Mouse (Mus musculus): ENCODE results near the gene Ino80b. TPM values are rescaled to one million over a fixed set of nuclear protein-coding genes. Genes with fewer than 3 reads are reported as not detected.
A peak's percentile ranks its signal among the peaks of the same experiment; 100 is the strongest.

The Ino80b gene
- polyA plus RNA-seq, 1 experiment from 2014 or later: 18.7 TPM

DNA sequence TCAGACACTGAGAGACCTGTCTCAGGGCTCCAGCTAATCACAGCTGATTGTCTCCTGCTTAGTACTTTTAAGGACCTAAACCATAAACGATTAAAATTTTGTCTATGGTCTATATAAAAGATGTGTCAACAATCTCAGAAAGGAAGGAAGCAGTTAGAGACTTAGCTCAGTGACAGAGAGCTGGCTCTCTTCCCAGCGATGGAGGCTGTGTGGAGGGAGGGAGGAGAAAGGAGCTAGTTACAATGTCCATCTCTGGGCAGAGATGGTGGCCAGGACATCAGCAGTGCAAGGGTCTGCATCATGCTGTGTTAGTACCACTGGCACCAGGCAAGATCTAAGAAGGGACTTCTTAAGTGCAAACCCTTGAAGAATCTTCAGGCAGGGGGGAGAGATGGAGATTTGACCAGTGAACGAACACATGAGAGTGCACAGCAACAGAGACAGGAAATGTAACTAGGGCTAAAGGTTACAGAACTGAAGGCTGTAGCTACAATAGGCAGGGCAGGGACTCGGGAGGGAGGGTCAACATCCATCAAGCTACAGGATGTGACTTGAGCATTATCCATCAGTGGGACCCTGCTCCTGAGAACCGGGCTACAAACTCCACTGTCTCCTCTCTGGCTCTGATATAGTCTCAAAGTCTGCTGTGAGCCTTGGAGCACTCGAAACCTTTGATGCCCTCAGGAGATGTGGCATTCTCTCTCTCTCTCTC is 32.7 kb downstream of the Ino80b start:
- H3K27me3 ChIP-seq (replicated peaks): peaks cover 29% of the 10 kb centered on the region
- 39% methylated on average over 6 of the region's 6 CpGs for WGBS

DNA sequence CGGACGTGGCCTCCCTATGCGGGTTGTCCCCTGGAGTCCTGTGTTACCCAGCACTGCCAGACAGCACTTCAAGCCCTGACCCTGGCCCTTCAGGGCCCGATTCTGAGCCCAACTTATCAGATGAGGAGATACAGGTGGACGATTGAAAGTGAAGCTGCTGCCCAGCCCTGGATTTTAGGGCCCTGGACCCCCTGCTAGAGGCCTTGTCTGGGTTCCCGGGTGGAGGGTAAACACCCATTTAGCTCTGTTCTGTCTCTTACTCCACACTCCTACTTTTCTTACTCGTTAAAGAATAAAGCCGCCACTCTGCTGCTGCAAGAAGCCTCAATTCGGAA is 37.3 kb downstream of the Ino80b start:
- Histone ChIP-seq H3K4me1 (peaks cover 16% of the 10 kb centered on the region), H3K4me3 (0 out of 2 replicates have a peak overlapping the region, but pooled peaks have one; percentile 16), H3K36me3 (no peaks in the 10 kb centered on the region), H3K9ac (no peak overlapping the region), H3K27ac (no peak overlapping the region), H3K4me2 (replicated peaks) (peak overlapping the region; percentile 45), H3K9me3 (no peaks in the 10 kb centered on the region), H3K27me3 (replicated peaks) (peaks cover 75% of the 10 kb centered on the region)
- no peak for ATAC-seq (ENCODE audit: low FRiP score, low read depth)
- WGBS: 6% methylated on average over 9 of the region's 9 CpGs

More for the DNA sequence above, 32.7 kb downstream of the Ino80b start:
- Histone ChIP-seq H3K4me1 (peaks cover 2% of the 10 kb centered on the region), H3K36me3 (no peaks in the 10 kb centered on the region), H3K27ac (no peak overlapping the region), H3K4me2 (replicated peaks) (no peak overlapping the region), H3K4me3 (no peak overlapping the region), H3K9me3 (no peaks in the 10 kb centered on the region), H3K9ac (no peak overlapping the region)
- no peak for ATAC-seq (ENCODE audit: low FRiP score, low read depth)

DNA sequence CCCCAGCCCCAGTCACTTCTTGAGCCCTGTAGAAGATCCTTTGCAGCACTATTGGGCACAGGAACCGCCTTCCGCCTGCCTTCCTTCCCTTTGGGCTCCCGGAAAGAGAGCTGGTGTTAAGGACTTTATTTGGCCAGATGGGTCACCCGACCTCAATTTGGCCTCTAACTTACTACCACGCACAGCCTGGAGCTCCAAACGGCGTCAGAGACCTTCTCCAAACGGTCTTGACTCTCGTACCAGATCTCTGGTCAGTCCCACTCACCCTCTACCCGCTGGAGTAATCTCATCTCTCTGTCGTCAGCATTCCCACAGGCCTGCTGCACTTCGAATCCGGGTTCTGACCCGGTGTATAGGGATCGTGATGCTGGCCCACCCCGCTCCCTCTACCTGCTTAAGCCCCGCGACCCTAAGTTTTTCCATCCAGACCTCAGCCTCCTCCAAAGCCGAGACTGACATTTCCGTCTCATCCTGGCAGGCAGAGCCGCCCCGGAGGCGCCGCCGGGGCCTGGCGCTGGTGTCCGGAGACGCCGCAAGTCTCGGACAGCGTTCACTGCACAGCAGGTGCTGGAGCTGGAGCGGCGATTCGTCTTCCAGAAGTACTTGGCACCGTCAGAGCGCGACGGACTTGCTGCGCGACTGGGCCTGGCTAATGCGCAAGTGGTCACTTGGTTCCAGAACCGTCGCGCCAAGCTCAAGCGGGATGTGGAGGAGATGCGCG is 37.9 kb downstream of the Ino80b start:
- peak overlapping the region; percentile 16 for H3K4me3 ChIP-seq
- 2% methylated on average over 47 of the region's 47 CpGs for WGBS
- H3K27me3 ChIP-seq (replicated peaks): peaks cover 80% of the 10 kb centered on the region
- no peak for ATAC-seq (ENCODE audit: low FRiP score, low read depth)
- no peaks in the 10 kb centered on the region; the same call in 1 of the 2 replicates for H3K36me3 ChIP-seq
- no peak overlapping the region for H3K27ac ChIP-seq
- H3K4me1 ChIP-seq: peaks cover 16% of the 10 kb centered on the region
- peak overlapping the region; percentile 45 for H3K4me2 ChIP-seq (replicated peaks)
- H3K9me3 ChIP-seq: no peaks in the 10 kb centered on the region
- H3K9ac ChIP-seq: no peak overlapping the region

GRCm38 (mm10) chr6:83086121-83087035 is 38.9 kb downstream of the Ino80b start, which contains the start of gene Lbx2:
Lbx2 (plus strand) TSS chr6:83086367.
- H3K9ac ChIP-seq: 0 out of 2 replicates have a peak within 1 kb of the TSS, but pooled peaks have one; percentile 17
- no peak within 1 kb of the TSS for H3K4me3 ChIP-seq

GRCm38 (mm10) chr6:83084477-83084876 is 40.8 kb downstream of the Ino80b start:
- H3K27ac ChIP-seq: no peak overlapping the region
- 7% methylated on average over 6 of the region's 6 CpGs for WGBS
- peaks cover 22% of the 10 kb centered on the region for H3K4me1 ChIP-seq
- H3K9me3 ChIP-seq: no peaks in the 10 kb centered on the region
- H3K9ac ChIP-seq: no peak overlapping the region
- ATAC-seq (ENCODE audit: low FRiP score, low read depth): no peak
- peaks cover 12% of the 10 kb centered on the region for H3K36me3 ChIP-seq
- H3K27me3 ChIP-seq (replicated peaks): peaks cover 72% of the 10 kb centered on the region
- no peak overlapping the region for H3K4me2 ChIP-seq (replicated peaks)
- H3K4me3 ChIP-seq: no peak overlapping the region

More at GRCm38 (mm10) chr6:83086121-83087035, 38.9 kb downstream of the Ino80b start, which contains the start of gene Lbx2:
- H3K36me3 ChIP-seq: peaks cover 4% of the 10 kb centered on the region
- H3K9me3 ChIP-seq: no peaks in the 10 kb centered on the region
- no peak for ATAC-seq (ENCODE audit: low FRiP score, low read depth)
- 3% methylated on average over 42 of the region's 42 CpGs for WGBS
- peaks cover 85% of the 10 kb centered on the region for H3K27me3 ChIP-seq (replicated peaks)
- no peak within 1 kb of the TSS for H3K27ac ChIP-seq
- H3K4me1 ChIP-seq: peaks cover 16% of the 10 kb centered on the region
- peak within 1 kb of the TSS; percentile 45 for H3K4me2 ChIP-seq (replicated peaks)

DNA sequence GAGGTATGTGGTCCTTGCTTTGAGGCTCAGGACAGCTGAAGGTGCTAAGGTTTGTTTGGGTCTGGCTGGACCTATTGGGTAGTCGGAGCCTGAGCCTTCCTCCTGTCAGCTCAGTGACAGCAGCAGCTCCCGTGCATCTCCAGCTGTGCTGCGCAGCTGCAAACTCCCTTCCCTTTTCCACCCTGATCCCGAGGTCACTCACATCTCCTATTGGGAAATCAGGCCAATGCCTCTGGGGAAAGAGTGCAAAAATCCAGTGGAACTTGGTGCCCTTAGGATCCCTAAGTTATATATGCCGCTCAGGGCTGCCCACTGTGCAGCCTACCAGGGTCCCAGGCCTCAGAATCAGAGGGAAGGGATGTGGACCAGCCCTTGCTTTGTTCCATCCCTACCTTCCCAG is 41.7 kb downstream of the Ino80b start:
- no peak overlapping the region for H3K9ac ChIP-seq

GRCm38 (mm10) chr6:83080210-83080609 is 45.0 kb downstream of the Ino80b start:
- Histone ChIP-seq H3K27me3 (replicated peaks) (peaks cover 43% of the 10 kb centered on the region), H3K9ac (no peak overlapping the region), H3K27ac (no peak overlapping the region), H3K4me1 (peaks cover 22% of the 10 kb centered on the region), H3K4me3 (no peak overlapping the region), H3K36me3 (peaks cover 12% of the 10 kb centered on the region), H3K4me2 (replicated peaks) (no peak overlapping the region), H3K9me3 (no peaks in the 10 kb centered on the region)
- no peak for ATAC-seq (ENCODE audit: low FRiP score, low read depth)
- 96% methylated on average over 5 of the region's 5 CpGs for WGBS

More for the DNA sequence above, 41.7 kb downstream of the Ino80b start:
- peaks cover 29% of the 10 kb centered on the region for H3K4me1 ChIP-seq
- H3K27me3 ChIP-seq (replicated peaks): peaks cover 66% of the 10 kb centered on the region
- H3K27ac ChIP-seq: no peak overlapping the region
- no peak overlapping the region for H3K4me3 ChIP-seq
- 8% methylated on average over 5 of the region's 5 CpGs for WGBS
- no peak overlapping the region; the same call in 1 of the 2 replicates for H3K4me2 ChIP-seq (replicated peaks)
- no peaks in the 10 kb centered on the region for H3K9me3 ChIP-seq
- no peak for ATAC-seq (ENCODE audit: low FRiP score, low read depth)
- peaks cover 12% of the 10 kb centered on the region for H3K36me3 ChIP-seq

DNA sequence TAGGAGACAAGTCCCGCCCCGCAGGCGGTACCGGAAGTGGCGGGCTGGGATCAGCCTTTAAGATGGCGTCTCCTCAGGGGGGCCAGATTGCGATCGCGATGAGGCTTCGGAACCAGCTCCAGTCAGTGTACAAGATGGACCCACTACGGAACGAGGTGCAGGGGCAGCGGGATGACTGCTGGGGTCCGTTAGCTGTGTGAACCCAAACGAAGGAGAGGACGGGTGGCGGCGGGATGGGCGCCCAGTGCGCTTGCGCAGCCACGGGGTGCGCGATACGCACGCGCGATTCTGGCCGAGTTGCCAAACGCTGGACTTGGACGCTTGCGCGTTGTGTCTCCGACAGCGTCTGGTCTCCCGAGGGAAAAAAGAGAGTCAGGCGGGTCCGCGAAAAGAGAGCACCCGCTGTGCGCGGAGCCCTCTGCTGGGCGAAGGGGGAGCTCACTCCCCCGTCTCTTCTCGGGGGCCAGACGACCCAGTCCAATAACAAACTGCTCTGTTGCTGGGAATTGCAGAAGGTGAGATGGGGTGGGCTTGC is 46.8 kb downstream of the Ino80b start:
- Histone ChIP-seq H3K27ac (peak overlapping the region; percentile 77; the same call in 1 of the 2 replicates), H3K27me3 (replicated peaks) (peaks cover 40% of the 10 kb centered on the region), H3K4me1 (peaks cover 18% of the 10 kb centered on the region), H3K4me2 (replicated peaks) (peak overlapping the region; percentile 96), H3K9me3 (no peaks in the 10 kb centered on the region), H3K4me3 (peak overlapping the region; percentile 74), H3K9ac (peak overlapping the region; percentile 75), H3K36me3 (peaks cover 12% of the 10 kb centered on the region)
- ATAC-seq (ENCODE audit: low FRiP score, low read depth): peak; percentile 93
- WGBS: under 1% methylated on average over 46 of the region's 46 CpGs

- peak; percentile 84 for ATAC-seq (ENCODE audit: low FRiP score, low read depth)
- peak within 1 kb of the TSS; percentile 77 for H3K27ac ChIP-seq
- H3K4me3 ChIP-seq: peak within 1 kb of the TSS; percentile 74
- H3K4me2 ChIP-seq (replicated peaks): peak within 1 kb of the TSS; percentile 96
- peaks cover 18% of the 10 kb centered on the region for H3K4me1 ChIP-seq
- H3K36me3 ChIP-seq: peaks cover 12% of the 10 kb centered on the region
- WGBS: under 1% methylated on average over 54 of the region's 54 CpGs
- H3K9ac ChIP-seq: peak within 1 kb of the TSS; percentile 75
- H3K27me3 ChIP-seq (replicated peaks): peaks cover 40% of the 10 kb centered on the region
- H3K9me3 ChIP-seq: no peaks in the 10 kb centered on the region
These were observed 47.5 kb downstream of the Ino80b start, which contains the start of gene Pcgf1 for GRCm38 (mm10) chr6:83077630-83078323. Pcgf1 (plus strand) TSS chr6:83077869.

- 33% methylated on average over 2 of the region's 2 CpGs for WGBS
- Histone ChIP-seq H3K27me3 (replicated peaks) (peaks cover 59% of the 10 kb centered on the region), H3K36me3 (0 out of 2 replicates have a peak, but pooled peaks cover under 1% of the 10 kb centered on the region), H3K9me3 (no peaks in the 10 kb centered on the region), H3K9ac (no peak overlapping the region), H3K4me3 (no peak overlapping the region), H3K4me1 (peaks cover 31% of the 10 kb centered on the region), H3K27ac (no peak overlapping the region), H3K4me2 (replicated peaks) (no peak overlapping the region)
- no peak for ATAC-seq (ENCODE audit: low FRiP score, low read depth)
These were observed 50.3 kb downstream of the Ino80b start for GRCm38 (mm10) chr6:83074979-83075378.

Measured in neural tube, embryonic 12.5 days (tissue).